Mouse (Mus musculus) neural tube, embryonic 10.5 days (tissue): Measurements from ENCODE around the gene Hint2.

ENCODE experiments used
- DNase-seq: peaks from one replicate; pipeline ENCODE4 v3.0.0-alpha.2; 2017; ENCODE audit warnings: low spot score; ENCODE audit errors: extremely low spot score

Gene Hint2

DNA sequence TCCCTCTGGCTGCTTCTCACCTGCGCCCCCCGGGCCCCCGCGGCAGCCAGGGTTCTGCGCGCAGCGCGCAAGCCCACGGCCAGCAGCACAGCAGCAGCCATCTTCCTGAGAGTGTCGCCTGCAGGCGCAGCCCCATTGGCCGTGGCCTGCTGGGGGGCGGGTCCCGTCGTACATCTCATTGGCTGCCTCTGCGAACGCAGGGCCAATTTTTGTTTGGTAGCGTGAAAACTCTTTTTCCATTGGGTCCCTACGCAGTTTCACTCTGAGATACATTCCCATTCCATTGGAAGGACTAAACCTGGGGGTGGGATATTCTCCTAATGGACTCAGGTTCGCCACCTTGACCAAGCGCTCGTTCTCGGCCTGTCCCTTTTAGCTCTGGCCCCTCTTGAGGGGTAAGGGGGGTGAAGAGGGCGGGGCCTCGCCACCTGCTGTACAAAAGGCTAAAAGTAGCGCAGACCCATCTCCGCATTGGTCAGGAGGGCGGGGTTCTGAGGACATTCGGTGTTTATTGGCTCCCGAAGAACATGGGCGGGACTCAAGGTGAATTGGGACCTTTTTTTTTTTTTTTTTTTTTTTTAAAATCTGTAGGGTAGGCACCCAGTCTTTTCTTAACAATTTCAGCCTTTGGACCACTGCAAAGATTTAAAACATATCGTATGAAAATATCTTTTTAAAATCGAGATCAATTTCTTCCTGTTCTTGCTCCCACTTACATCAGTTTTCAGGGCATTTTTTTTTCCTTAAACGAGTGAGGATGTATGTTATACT, at the start of gene Hint2:
Gene Hint2, minus strand, starts transcription at position 128 of the 771 bp plus-strand sequence.
- peak; percentile 93 for DNase-seq

GRCm38 (mm10) chr4:43705991-43706390, 49.7 kb upstream of the Hint2 start:
- no peak for DNase-seq

GRCm38 (mm10) chr4:43703851-43704250, 47.6 kb upstream of the Hint2 start:
- DNase-seq: no peak

GRCm38 (mm10) chr4:43703439-43703838, 47.2 kb upstream of the Hint2 start:
- no peak for DNase-seq

- no peak for DNase-seq
Measured at GRCm38 (mm10) chr4:43700707-43701106, 44.4 kb upstream of the Hint2 start, which contains the start of gene Olfr70. TSS of gene Olfr70 (minus strand) at chr4:43700807.

DNA sequence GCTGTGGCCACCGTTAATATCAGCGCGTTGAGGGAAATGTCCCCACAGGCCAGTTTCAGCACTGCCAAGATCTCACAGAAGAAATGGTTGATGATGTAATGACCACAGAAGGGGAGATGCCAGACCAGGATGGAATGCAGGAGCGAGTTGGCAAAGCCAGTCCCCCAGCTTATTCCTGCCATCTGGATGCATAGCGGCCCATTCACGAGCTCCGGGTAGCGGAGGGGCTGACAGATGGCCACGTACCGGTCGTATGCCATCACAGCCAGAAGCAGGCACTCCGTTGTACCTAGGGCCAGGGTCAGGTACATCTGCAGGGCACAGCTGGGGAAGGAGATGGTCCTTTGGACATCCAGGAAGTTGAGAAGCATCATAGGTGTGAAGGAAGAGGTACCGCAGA, 40.3 kb upstream of the Hint2 start:
- no peak for DNase-seq

- no peak for DNase-seq
Measured at GRCm38 (mm10) chr4:43695249-43695671, 39.0 kb upstream of the Hint2 start.

DNA sequence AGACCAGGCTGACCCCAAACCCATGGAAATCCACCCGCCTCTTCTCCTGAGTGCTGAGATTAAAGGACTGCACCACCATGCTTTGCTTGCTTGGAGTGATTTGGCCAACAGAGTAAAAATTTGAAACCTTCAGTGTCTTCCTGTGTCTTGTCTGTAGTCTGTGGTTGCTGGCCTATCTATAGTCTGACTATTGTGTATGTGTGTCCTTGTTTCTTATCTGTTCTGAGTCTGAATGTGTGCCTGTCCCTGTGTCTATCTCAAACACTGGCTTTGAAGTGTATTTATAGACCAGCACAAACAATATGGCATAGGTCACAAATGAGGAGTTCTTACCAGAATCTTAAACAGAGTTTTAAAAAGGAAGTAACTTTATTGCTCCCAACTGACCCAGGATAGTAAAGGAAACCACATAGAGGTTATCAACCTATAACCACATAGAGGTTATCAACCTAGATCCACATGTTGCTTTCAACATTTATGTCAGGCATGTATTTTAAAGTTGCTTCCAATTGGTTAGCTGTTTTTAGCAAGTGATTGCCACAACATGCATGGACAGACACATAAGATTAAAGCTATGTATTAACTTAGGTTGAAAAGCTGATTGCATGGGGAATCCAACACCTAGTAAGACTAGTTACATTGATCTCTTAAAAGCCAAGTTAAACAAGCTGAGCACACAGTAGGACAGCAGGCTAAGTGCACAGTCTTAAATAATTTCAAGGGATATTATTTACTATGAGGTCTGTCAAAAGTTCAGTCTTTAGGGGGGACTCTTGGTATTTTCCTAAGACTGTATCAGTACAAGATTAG, 38.4 kb upstream of the Hint2 start:
- no peak for DNase-seq

DNA sequence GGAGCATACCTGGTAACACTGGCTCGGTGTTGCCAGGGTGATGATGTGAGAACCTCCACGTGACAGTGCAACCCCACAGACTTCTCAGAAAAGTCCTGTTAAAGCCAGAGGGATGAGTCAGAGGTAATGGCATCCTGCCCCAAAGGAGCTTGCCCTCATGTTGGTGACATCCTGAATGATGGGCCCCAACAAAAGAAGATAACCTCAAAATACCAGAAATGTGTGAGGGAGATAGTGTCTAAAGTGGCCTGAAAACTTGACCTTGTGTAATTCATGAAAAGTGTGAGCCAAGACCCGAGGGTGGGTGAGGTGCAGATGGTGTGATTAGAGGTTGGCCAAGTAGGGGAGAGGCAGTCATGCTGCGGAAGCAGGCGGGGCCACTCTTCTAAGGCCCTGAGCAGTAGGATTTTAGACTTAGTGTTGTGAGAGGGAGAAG, 37.6 kb upstream of the Hint2 start:
- DNase-seq: no peak

DNA sequence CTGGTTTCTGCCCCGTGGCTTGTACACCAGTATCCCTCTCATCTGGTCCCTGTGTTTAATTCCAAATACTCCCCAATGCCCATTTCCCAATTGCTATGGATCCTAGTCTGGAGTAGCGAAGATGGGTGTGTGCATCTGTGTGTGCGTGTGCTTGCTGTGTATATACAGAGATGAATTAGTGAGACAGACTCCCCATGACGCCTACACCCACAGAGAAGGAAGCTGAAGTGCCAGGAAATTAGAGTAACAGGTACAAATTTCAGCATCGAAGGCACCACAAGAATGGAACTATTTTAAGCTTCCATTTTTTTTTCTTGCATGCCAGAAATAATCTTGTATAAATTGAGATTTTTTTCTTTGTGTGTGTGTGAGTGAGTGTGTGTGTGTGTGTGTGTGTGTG, 34.8 kb upstream of the Hint2 start:
- no peak for DNase-seq

GRCm38 (mm10) chr4:43690021-43690420, 33.8 kb upstream of the Hint2 start:
- no peak for DNase-seq

- DNase-seq: no peak
Measured at GRCm38 (mm10) chr4:43679416-43680043, 23.3 kb upstream of the Hint2 start.

GRCm38 (mm10) chr4:43678541-43678940, 22.3 kb upstream of the Hint2 start:
- DNase-seq: no peak

DNA sequence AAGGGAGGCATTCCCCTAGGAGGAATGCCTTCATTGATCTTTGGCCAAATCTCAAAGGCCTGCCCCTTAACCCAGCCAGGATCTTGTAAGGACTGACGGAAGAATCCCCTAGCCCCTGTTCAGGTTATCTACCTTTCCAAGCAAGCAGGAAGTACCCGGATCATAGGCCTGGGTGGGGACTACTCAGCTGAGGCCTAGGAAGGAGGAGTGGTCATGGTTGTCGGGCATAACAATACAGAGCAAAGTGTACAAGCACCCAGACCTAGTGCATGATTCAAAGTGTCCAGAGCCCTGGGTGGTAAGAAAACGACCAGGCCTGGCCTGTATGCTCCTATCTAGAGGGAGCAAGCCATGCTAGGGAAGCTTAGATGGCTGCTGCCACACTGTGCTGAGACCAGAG, 19.3 kb upstream of the Hint2 start:
- no peak for DNase-seq

DNA sequence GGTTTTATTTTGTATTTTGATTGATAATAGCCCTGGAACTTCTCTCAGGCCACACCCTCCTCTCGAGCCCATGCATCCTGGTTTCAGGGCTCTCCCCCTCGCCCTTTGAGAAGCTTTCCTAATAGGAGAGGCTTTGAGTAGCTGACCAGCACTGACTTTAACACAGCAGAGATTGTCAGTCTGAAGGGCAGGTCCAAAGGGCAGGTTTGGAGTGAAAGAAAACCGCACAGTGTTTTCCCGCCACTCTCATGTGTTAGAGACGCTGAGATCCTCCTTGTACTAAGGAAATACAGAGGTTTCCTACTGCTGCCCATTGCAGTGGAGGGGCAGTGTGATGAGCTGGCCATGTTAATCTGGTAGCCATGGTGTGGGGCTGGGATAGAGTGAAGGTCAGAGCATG, 18.7 kb upstream of the Hint2 start:
- DNase-seq: no peak

DNA sequence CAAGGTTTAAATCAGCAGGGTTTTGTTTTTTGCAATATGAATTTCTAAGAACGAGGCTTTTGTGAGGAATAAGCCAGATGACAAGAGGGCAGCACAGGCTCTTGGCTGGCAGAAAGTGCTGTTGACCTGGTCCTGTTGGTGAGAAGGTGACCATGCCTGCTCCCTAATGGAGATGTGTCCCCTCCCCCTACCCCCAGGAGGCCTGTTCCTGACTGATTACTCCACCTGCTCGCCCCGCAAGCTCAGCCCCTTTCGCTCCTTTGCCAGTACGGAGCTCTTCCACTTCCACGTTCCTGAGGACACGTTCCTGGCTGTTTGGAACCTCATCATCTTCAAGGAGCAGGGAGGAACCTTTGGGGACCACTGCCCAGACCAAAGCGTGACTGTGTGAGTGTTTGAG, 17.4 kb upstream of the Hint2 start:
- DNase-seq: no peak

DNA sequence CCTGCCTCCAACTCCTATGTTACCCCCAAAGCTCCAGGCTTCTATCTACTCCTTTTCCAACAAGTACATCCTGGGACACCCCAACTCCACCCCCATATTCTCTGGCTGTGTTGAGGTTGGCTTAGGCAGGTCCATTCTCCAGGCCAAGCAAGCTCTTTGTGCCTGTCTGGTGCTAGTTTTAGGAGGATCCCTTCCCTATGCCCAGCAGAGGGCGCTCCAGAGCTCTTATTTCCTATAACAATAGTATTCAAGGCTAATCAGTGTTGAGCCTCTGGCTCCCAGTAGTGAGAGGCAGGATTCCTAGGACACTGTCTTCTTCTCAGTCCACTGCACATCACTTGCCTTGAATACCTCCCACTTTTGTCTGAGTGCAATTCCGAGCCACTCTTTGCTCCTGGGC, 15.8 kb upstream of the Hint2 start:
- DNase-seq: peak; percentile 91

DNA sequence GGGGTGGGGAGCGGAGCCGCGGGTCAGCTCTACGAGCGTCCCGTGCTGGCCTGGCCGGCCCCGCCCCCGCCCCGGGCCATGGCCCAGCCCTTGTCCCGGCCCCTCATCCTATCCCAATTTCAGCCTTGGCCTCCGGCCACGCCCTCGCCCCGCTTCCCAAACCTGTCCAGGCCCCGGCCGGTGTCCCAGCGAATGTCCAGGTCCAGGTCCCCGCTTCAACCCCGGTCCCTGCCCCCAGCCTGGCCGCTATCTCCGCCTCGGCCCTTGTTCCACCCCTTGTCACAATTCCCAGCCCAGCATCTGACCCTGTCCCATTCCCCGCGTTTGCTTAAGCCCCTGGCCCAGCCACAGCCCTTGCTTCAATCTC, 13.1 kb upstream of the Hint2 start:
- peak; percentile 89 for DNase-seq

- peak; percentile 92 for DNase-seq
Measured at GRCm38 (mm10) chr4:43668782-43669427, 12.6 kb upstream of the Hint2 start, which contains the start of the genes Tmem8b and Fam221b. TSS of gene Tmem8b (plus strand) at chr4:43668971. TSS of gene Fam221b (minus strand) at chr4:43669145.

DNA sequence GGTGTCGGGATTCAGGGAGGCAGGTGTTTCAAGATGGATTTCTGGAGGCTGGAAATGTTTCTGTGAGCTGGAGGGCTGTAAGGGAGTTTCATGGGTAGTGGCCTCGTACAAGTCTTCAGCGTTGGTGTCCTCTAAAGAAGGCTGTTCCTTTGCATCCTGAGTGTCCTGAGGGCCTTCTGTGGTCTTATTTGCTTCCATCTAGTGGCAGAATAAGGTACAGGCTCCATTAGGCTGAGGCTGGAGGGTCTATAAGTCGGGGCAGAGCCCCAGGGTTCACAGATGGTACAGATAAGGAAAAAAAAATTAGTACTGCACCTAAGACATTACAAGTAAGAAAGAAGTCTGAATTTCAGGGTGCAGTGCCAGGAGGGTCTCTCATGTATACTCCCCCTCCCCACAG, 10.1 kb upstream of the Hint2 start:
- DNase-seq: no peak

GRCm38 (mm10) chr4:43657146-43657545, 880 bp upstream of the Hint2 start:
- DNase-seq: no peak
